Mouse (Mus musculus) kidney, adult 2 months (tissue): ENCODE data around the gene Ckm.

Experiments used
- CTCF ChIP-seq: fragments of 200-500 bp; conservative IDR thresholded peaks from 2 replicates; pipeline ENCODE4 v1.5.1; 2011; ENCODE audit warnings: low read depth, mild to moderate bottlenecking, control low read depth, low read length, moderate library complexity, mixed read lengths; ENCODE audit not compliant: insufficient read depth, insufficient read length
- POLR2A ChIP-seq: fragments of 200-500 bp; IDR thresholded peaks from one replicate; pipeline ENCODE4 v1.6.1; 2011; ENCODE audit warnings: low read depth, low read length, control low read depth

- no peak for TF ChIP-seq POLR2A
- no peak for TF ChIP-seq CTCF
These were observed 23.0 kb upstream of the Ckm start, which contains the start of gene Ercc2 for GRCm38 (mm10) chr7:19381377-19382165.
